Mouse (Mus musculus): ENCODE results near the gene Cmtm4. TPM values are rescaled to one million over a fixed set of nuclear protein-coding genes. Genes with fewer than 3 reads are reported as not detected.
A peak's percentile ranks its signal among the peaks of the same experiment; 100 is the strongest.

Cmtm4 gene
- total RNA-seq (2021) = 10 to 100 TPM; 67.5 to 72.2 TPM

DNA sequence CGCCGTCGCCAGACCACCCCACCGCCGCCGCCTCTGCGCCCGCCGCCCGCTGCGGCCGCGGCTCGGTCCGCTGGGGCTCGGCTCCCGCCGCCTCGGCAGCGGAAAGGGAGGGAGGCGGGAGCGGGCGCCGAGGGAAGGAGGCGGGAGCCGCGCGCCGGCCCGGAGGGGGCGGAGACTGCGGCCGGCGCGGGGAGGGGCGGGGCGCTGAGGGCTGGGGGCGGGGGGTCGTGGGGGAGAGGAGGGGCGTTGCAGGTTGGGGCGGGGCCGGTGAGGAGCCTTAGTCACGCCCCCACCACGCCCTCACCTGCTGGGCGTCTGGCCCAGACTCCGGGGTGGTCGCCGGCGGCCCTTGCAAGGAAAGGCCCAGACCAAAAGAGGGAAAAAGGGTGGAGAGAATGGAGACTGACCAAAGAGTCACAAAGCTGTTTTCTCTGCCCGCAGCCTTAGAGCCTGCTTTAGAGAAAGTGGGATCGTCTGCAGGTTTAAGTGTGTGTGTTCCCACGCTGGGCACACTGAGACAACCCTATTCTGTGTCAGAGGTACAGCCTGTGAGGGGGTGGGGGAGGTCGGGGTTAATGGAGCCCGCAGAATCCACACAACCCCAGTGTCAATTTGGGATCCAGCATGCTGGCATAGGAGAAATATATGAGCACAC lies at the start of gene Cmtm4:
Cmtm4 (minus strand) TSS at position 105 of the 655 bp plus-strand sequence.
- DNase-seq (ENCODE audit: extremely low spot score in 1 of 2, low spot score in 2 of 2) = peak in 1 of 2 experiments; percentile 79
- intact Hi-C loops (cut with DNase I) = no loop called here

DNA sequence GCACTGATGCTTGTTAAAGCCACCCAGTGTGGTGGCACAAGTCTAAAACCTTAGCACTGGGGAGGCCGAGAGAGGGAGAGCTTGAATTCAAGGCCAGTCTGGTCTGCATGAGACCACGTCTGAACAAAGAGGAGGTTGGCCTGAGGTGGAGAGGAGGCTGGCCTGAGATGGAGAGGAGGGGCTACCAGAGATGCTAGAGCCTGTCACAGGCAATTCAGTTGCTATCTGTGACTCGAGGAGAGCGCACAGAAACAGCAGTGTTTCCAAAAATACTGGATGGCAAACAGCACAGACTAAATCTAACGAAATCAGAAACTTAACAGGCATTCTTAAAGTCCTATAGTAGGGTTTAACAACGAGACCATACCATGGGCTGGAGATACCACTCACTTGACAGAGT lies 49.6 kb upstream of the Cmtm4 start:
- DNase-seq (ENCODE audit: extremely low spot score in 1 of 2, low spot score in 2 of 2) = no peak
- intact Hi-C loops (cut with DNase I) = no loop called here

- intact Hi-C loops (cut with DNase I) = loop anchor here (2.0 to 5.0 kb wide), 2 partner anchors 64 to 100 kb away; partner anchors contain the start of gene Terb1
- DNase-seq (ENCODE audit: extremely low spot score in 1 of 2, low spot score in 2 of 2) = no peak
Measured at GRCm38 (mm10) chr8:104443125-104443679, 47.6 kb upstream of the Cmtm4 start.

GRCm38 (mm10) chr8:104442299-104443124 lies 46.9 kb upstream of the Cmtm4 start, which contains the start of gene Dync1li2:
Dync1li2 (minus strand) TSS chr8:104443047.
- intact Hi-C loops (cut with DNase I) = loop anchor here (2.0 to 5.0 kb wide), 2 partner anchors 65 to 100 kb away; partner anchors contain the start of gene Terb1
- DNase-seq (ENCODE audit: extremely low spot score in 1 of 2, low spot score in 2 of 2) = peak; percentile 85 to 93

- no peak for DNase-seq (ENCODE audit: extremely low spot score in 1 of 2, low spot score in 2 of 2)
- intact Hi-C loops (cut with DNase I) = loop anchor here (2.0 to 5.0 kb wide), 2 partner anchors 66 to 99 kb away; partner anchors contain the start of gene Terb1
Measured at GRCm38 (mm10) chr8:104441613-104442012, 46.0 kb upstream of the Cmtm4 start.

GRCm38 (mm10) chr8:104439461-104439860 lies 43.9 kb upstream of the Cmtm4 start:
- no peak for DNase-seq (ENCODE audit: extremely low spot score in 1 of 2, low spot score in 2 of 2)
- intact Hi-C loops (cut with DNase I) = loop anchor here (5.0 to 10.0 kb wide), 3 partner anchors 78 to 195 kb away; partner anchors contain the start of genes Car7, Nae1 and Tk2

DNA sequence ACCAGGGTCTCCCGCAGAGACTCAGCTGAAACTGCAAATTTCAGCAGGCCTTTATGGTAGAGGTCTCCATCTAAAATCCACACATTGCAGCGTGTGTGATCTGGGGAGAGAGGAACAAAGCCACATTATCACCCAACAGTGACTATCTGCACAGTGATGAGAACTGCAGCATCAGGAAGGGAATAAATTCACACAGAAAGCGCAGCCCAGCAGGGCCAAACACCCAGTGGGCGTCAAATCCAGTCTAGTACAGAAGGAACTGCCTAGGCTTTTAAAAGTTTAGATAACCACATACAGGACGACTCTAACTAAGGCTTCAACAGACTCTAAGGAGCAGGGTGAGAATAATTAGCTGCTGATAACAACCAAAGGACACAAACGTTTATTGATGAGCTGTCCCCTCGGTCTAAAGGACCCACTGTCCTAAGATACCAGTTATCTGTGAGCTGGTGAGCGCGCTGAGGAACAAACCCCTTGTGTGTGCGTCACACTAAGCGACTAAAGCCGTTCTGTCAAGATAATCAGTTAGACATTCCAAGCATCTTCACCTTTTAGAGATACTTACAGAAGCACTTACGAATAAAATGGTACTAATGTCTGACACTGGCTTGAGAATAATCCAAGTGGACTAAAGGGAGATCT lies 42.0 kb upstream of the Cmtm4 start:
- DNase-seq (ENCODE audit: extremely low spot score in 1 of 2, low spot score in 2 of 2) = no peak
- intact Hi-C loops (cut with DNase I) = loop anchor here (5.0 to 10.0 kb wide), 3 partner anchors 80 to 193 kb away; partner anchors contain the start of genes Car7, Nae1 and Tk2

- intact Hi-C loops (cut with DNase I) = loop anchor here (5.0 to 10.0 kb wide), 3 partner anchors 81 to 192 kb away; partner anchors contain the start of genes Car7, Nae1 and Tk2
- DNase-seq (ENCODE audit: extremely low spot score in 1 of 2, low spot score in 2 of 2) = no peak
Measured at GRCm38 (mm10) chr8:104436591-104436990, 41.0 kb upstream of the Cmtm4 start.

- intact Hi-C loops (cut with DNase I) = loop anchor here (5.0 to 10.0 kb wide), 3 partner anchors 81 to 191 kb away; partner anchors contain the start of genes Car7, Nae1 and Tk2
Measured at GRCm38 (mm10) chr8:104436038-104436437, 40.4 kb upstream of the Cmtm4 start.

GRCm38 (mm10) chr8:104434826-104435354 lies 39.3 kb upstream of the Cmtm4 start:
- intact Hi-C loops (cut with DNase I) = loop anchor here (5.0 to 10.0 kb wide), 3 partner anchors 82 to 190 kb away; partner anchors contain the start of genes Car7, Nae1 and Tk2

More at GRCm38 (mm10) chr8:104436038-104436437, 40.4 kb upstream of the Cmtm4 start:
- DNase-seq (ENCODE audit: extremely low spot score in 1 of 2, low spot score in 2 of 2) = peak; percentile 92 to 98

GRCm38 (mm10) chr8:104434275-104434674 lies 38.7 kb upstream of the Cmtm4 start:
- intact Hi-C loops (cut with DNase I) = loop anchor here (10.0 kb wide), 1 partner anchor 189 kb away; the partner anchor contains the start of gene Tk2
- no peak for DNase-seq (ENCODE audit: extremely low spot score in 1 of 2, low spot score in 2 of 2)

More at GRCm38 (mm10) chr8:104434826-104435354, 39.3 kb upstream of the Cmtm4 start:
- DNase-seq (ENCODE audit: extremely low spot score in 1 of 2, low spot score in 2 of 2) = no peak

- intact Hi-C loops (cut with DNase I) = loop anchor here (10.0 kb wide), 1 partner anchor 189 kb away; the partner anchor contains the start of gene Tk2
- no peak for DNase-seq (ENCODE audit: extremely low spot score in 1 of 2, low spot score in 2 of 2)
Measured at GRCm38 (mm10) chr8:104433191-104433842, 37.7 kb upstream of the Cmtm4 start.

DNA sequence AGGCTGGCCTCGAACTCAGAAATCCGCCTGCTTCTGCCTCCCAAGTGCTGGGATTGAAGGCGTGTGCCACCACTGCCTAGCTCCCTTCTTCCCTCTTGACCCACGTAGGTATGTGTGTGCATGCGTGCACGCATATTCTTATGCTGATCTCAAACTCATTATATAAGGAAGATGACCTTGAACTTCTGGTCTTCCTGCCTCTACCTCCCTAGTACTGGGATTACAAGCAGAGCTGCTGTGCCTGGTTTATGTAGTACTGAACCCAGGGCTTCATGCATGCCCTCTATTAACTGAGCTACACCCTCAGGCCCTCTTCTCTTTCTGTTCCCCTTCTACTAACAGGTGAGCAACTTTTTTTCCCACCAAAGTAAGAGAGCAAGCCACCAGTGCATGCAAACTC lies 37.0 kb upstream of the Cmtm4 start:
- intact Hi-C loops (cut with DNase I) = loop anchor here (10.0 kb wide), 1 partner anchor 188 kb away; the partner anchor contains the start of gene Tk2
- DNase-seq (ENCODE audit: extremely low spot score in 1 of 2, low spot score in 2 of 2) = no peak

- no peak for DNase-seq (ENCODE audit: extremely low spot score in 1 of 2, low spot score in 2 of 2)
- intact Hi-C loops (cut with DNase I) = loop anchor here (10.0 kb wide), 1 partner anchor 185 kb away; the partner anchor contains the start of gene Tk2
Measured at GRCm38 (mm10) chr8:104430230-104430629, 34.6 kb upstream of the Cmtm4 start.

DNA sequence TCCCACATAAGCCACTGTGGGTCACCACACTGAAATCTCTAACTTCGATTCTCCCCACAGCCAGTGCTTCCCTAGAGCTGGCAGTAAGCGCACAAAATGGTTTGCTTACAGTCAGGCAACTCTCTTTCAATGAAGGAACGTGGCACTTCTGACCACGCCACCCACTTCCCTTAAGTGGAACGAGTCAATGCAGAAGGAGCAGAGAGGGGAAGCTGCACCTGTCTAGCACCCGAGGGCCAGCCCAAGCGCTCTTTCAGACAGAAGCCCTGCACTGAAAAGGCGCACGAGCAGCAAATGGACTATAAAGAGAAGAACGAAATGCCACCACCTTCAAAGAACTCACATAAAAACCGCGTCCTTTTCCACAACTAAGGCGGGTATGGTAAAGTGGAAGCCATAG lies 32.1 kb upstream of the Cmtm4 start:
- intact Hi-C loops (cut with DNase I) = no loop called here
- no peak for DNase-seq (ENCODE audit: extremely low spot score in 1 of 2, low spot score in 2 of 2)

GRCm38 (mm10) chr8:104422313-104422712 lies 26.7 kb upstream of the Cmtm4 start:
- intact Hi-C loops (cut with DNase I) = no loop called here
- DNase-seq (ENCODE audit: extremely low spot score in 1 of 2, low spot score in 2 of 2) = no peak

- no peak for DNase-seq (ENCODE audit: extremely low spot score in 1 of 2, low spot score in 2 of 2)
- intact Hi-C loops (cut with DNase I) = no loop called here
Measured at GRCm38 (mm10) chr8:104416022-104416421, 20.4 kb upstream of the Cmtm4 start.

All from left cerebral cortex, postnatal 10 days (tissue).